Mouse (Mus musculus): ENCODE data around the gene Tssk6. TPM values are rescaled to one million over a fixed set of nuclear protein-coding genes. Genes with fewer than 3 reads are reported as not detected.

Tssk6 gene
- not detected in 2 replicates for polyA plus RNA-seq (2012; ENCODE audit: insufficient read depth, insufficient read length, low replicate concordance, missing spikeins)

- Histone ChIP-seq H3K4me3 (ENCODE audit: insufficient read depth, low read depth, low read length) (peak within 1 kb of the TSS; percentile 80), H3K27ac (ENCODE audit: insufficient read depth, low read depth, low read length) (peak within 1 kb of the TSS; percentile 81), H3K4me1 (ENCODE audit: control insufficient read depth, insufficient read depth, low read length) (peaks cover 29% of the 10 kb centered on the region)
- TF ChIP-seq CTCF (IDR thresholded peaks at IDR 0.05; ENCODE audit: insufficient read depth, low read depth, low read length) (no peak), POLR2A (IDR thresholded peaks at IDR 0.05; ENCODE audit: insufficient read depth, low read depth, low read length) (no peak)
- WGBS, result 4% methylated on average over 89 of the region's 89 CpGs
These were observed at the start of gene Tssk6, which contains the start of the genes Ndufa13 and Yjefn3 for GRCm38 (mm10) chr8:69902163-69903062. TSS of gene Tssk6 (plus strand) at chr8:69902184. TSS of gene Ndufa13 (minus strand) at chr8:69902558. TSS of gene Yjefn3 (minus strand) at chr8:69902712.

- Histone ChIP-seq H3K4me3 (ENCODE audit: insufficient read depth, low read depth, low read length) (no peak overlapping the region), H3K4me1 (ENCODE audit: control insufficient read depth, insufficient read depth, low read length) (peaks cover 8% of the 10 kb centered on the region), H3K27ac (ENCODE audit: insufficient read depth, low read depth, low read length) (no peak overlapping the region)
- 94% methylated on average over 10 of the region's 10 CpGs for WGBS
- TF ChIP-seq CTCF (IDR thresholded peaks at IDR 0.05; ENCODE audit: insufficient read depth, low read depth, low read length) (no peak), POLR2A (IDR thresholded peaks at IDR 0.05; ENCODE audit: insufficient read depth, low read depth, low read length) (no peak)
These were observed 48.1 kb upstream of the Tssk6 start for GRCm38 (mm10) chr8:69853869-69854268.

GRCm38 (mm10) chr8:69860807-69861206, 41.2 kb upstream of the Tssk6 start:
- no peak overlapping the region for H3K27ac ChIP-seq (ENCODE audit: insufficient read depth, low read depth, low read length)
- H3K4me3 ChIP-seq (ENCODE audit: insufficient read depth, low read depth, low read length), result no peak overlapping the region
- WGBS, result 69% methylated on average over 4 of the region's 4 CpGs
- TF ChIP-seq CTCF (IDR thresholded peaks at IDR 0.05; ENCODE audit: insufficient read depth, low read depth, low read length), result no peak
- no peak for TF ChIP-seq POLR2A (IDR thresholded peaks at IDR 0.05; ENCODE audit: insufficient read depth, low read depth, low read length)
- H3K4me1 ChIP-seq (ENCODE audit: control insufficient read depth, insufficient read depth, low read length), result peaks cover 3% of the 10 kb centered on the region; the same call in 1 of the 2 replicates

- TF ChIP-seq POLR2A (IDR thresholded peaks at IDR 0.05; ENCODE audit: insufficient read depth, low read depth, low read length) (no peak), CTCF (IDR thresholded peaks at IDR 0.05; ENCODE audit: insufficient read depth, low read depth, low read length) (no peak)
- Histone ChIP-seq H3K4me1 (ENCODE audit: control insufficient read depth, insufficient read depth, low read length) (peaks cover 3% of the 10 kb centered on the region; the same call in 1 of the 2 replicates), H3K4me3 (ENCODE audit: insufficient read depth, low read depth, low read length) (no peak overlapping the region), H3K27ac (ENCODE audit: insufficient read depth, low read depth, low read length) (no peak overlapping the region)
- WGBS, result 84% methylated on average over 2 of the region's 2 CpGs
These were observed 40.7 kb upstream of the Tssk6 start for GRCm38 (mm10) chr8:69861251-69861650.

- H3K4me3 ChIP-seq (ENCODE audit: insufficient read depth, low read depth, low read length), result no peak overlapping the region
- WGBS, result 72% methylated on average over 5 of the region's 5 CpGs
- H3K4me1 ChIP-seq (ENCODE audit: control insufficient read depth, insufficient read depth, low read length), result peaks cover 3% of the 10 kb centered on the region; the same call in 1 of the 2 replicates
- TF ChIP-seq CTCF (IDR thresholded peaks at IDR 0.05; ENCODE audit: insufficient read depth, low read depth, low read length) (no peak), POLR2A (IDR thresholded peaks at IDR 0.05; ENCODE audit: insufficient read depth, low read depth, low read length) (no peak)
- H3K27ac ChIP-seq (ENCODE audit: insufficient read depth, low read depth, low read length), result no peak overlapping the region
These were observed 38.5 kb upstream of the Tssk6 start for GRCm38 (mm10) chr8:69863387-69864020.

GRCm38 (mm10) chr8:69864180-69864579, 37.8 kb upstream of the Tssk6 start:
- H3K4me3 ChIP-seq (ENCODE audit: insufficient read depth, low read depth, low read length), result no peak overlapping the region
- WGBS, result 75% methylated on average over 5 of the region's 5 CpGs
- no peak for TF ChIP-seq POLR2A (IDR thresholded peaks at IDR 0.05; ENCODE audit: insufficient read depth, low read depth, low read length)
- TF ChIP-seq CTCF (IDR thresholded peaks at IDR 0.05; ENCODE audit: insufficient read depth, low read depth, low read length), result no peak

GRCm38 (mm10) chr8:69867696-69868326, 34.2 kb upstream of the Tssk6 start:
- WGBS, result 84% methylated on average over 5 of the region's 5 CpGs
- H3K4me1 ChIP-seq (ENCODE audit: control insufficient read depth, insufficient read depth, low read length), result peaks cover 3% of the 10 kb centered on the region; the same call in 1 of the 2 replicates
- H3K27ac ChIP-seq (ENCODE audit: insufficient read depth, low read depth, low read length), result no peak overlapping the region
- H3K4me3 ChIP-seq (ENCODE audit: insufficient read depth, low read depth, low read length), result no peak overlapping the region
- TF ChIP-seq POLR2A (IDR thresholded peaks at IDR 0.05; ENCODE audit: insufficient read depth, low read depth, low read length) (no peak), CTCF (IDR thresholded peaks at IDR 0.05; ENCODE audit: insufficient read depth, low read depth, low read length) (no peak)

More at GRCm38 (mm10) chr8:69864180-69864579, 37.8 kb upstream of the Tssk6 start:
- H3K4me1 ChIP-seq (ENCODE audit: control insufficient read depth, insufficient read depth, low read length), result peaks cover 3% of the 10 kb centered on the region; the same call in 1 of the 2 replicates
- H3K27ac ChIP-seq (ENCODE audit: insufficient read depth, low read depth, low read length), result no peak overlapping the region

GRCm38 (mm10) chr8:69870003-69870765, 31.8 kb upstream of the Tssk6 start:
- Histone ChIP-seq H3K4me3 (ENCODE audit: insufficient read depth, low read depth, low read length) (no peak overlapping the region), H3K27ac (ENCODE audit: insufficient read depth, low read depth, low read length) (no peak overlapping the region), H3K4me1 (ENCODE audit: control insufficient read depth, insufficient read depth, low read length) (no peaks in the 10 kb centered on the region)
- no peak for TF ChIP-seq CTCF (IDR thresholded peaks at IDR 0.05; ENCODE audit: insufficient read depth, low read depth, low read length)
- no peak for TF ChIP-seq POLR2A (IDR thresholded peaks at IDR 0.05; ENCODE audit: insufficient read depth, low read depth, low read length)
- WGBS, result 83% methylated on average over 11 of the region's 11 CpGs

All from olfactory bulb, adult 2 months (tissue).